In the genomic region with DNA sequence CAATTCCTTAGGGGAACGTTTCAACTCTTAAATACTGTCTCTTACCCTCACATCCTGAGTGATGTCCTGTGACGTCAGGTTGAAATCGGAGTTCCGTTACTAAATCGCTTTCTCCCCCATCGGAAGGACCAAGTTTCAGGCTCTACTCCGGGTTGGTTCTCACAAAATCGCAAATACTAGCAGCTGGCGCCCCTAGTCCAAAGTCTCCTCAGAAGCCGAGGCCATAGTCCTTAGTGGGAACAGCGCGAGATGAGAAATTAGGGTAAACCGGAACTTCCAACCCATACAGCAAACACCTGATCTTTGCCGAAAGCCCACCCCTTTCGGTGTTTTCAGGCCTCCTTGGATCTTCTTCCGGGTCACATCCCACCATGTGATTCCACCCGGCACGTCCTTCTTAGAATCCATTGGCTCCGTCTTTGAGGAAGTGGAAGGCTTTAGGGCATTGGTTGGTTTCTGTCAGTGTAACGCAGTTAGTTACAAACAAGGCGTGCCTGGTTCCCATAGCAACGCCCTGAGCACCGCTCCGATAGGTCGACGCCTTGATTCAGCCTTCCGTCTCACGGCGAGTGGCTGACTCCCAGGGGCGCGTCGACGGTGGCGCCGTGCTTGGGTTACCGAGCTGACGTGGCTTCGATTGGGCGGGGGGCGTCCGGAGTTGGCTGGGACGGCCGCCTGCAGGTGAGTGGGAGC, we compare ENCODE assay signal across 8 mouse cellular contexts. TPM values are rescaled to one million over a fixed set of nuclear protein-coding genes. Genes with fewer than 3 reads are reported as not detected.
DNase-seq lines count a peak whose midpoint lies in the region; ATAC-seq and TF ChIP-seq lines count a peak whose summit lies in the region.

A gene (minus strand): TSS at position 421 of the 693 bp plus-strand sequence.
A gene (plus strand): TSS at position 558 of the 693 bp plus-strand sequence.

- peak; percentile 97 for TF ChIP-seq POLR2A in testis, adult 2 months (IDR thresholded peaks at IDR 0.05; ENCODE audit: control insufficient read depth, low read depth, low read length)

- H3K4me1 ChIP-seq in E14TG2a.4 (replicated peaks; ENCODE audit: low read depth, low read length), result peaks cover 29% of the 10 kb centered on the region
- H3K4me1 ChIP-seq in forebrain, embryonic 12.5 days, result peaks cover 22% of the 10 kb centered on the region
- H3K4me1 ChIP-seq in heart, postnatal 0 days (ENCODE audit: control insufficient read depth, insufficient read depth), result peaks cover 12% of the 10 kb centered on the region
- H3K4me1 ChIP-seq in liver, embryonic 16.5 days (ENCODE audit: control insufficient read depth, low read depth, low read length), result peaks cover 11% of the 10 kb centered on the region
- H3K4me1 ChIP-seq in neural tube, embryonic 13.5 days (replicated peaks), result peaks cover 37% of the 10 kb centered on the region
- peaks cover 2% of the 10 kb centered on the region for H3K4me1 ChIP-seq in testis, adult 2 months (ENCODE audit: control insufficient read depth, insufficient read depth, low read length)

- peak; percentile 99 for DNase-seq in c-Kit-positive CD71-positive TER-119-positive erythroid progenitor cells, embryonic 14.5 days (ENCODE audit: low spot score)
- peak; percentile 100 for DNase-seq in heart, postnatal 0 days (ENCODE audit: low spot score)
- peak; percentile 96 to 98 for DNase-seq in kidney, postnatal 4 days

- no peaks in the 10 kb centered on the region for H3K27me3 ChIP-seq in E14TG2a.4 (ENCODE audit: insufficient read depth, low read length)
- no peaks in the 10 kb centered on the region for H3K27me3 ChIP-seq in forebrain, embryonic 12.5 days
- no peaks in the 10 kb centered on the region for H3K27me3 ChIP-seq in heart, postnatal 0 days (ENCODE audit: control insufficient read depth, insufficient read depth, low read length)
- no peaks in the 10 kb centered on the region for H3K27me3 ChIP-seq in liver, embryonic 16.5 days (ENCODE audit: control insufficient read depth, insufficient read depth, low read depth, low read length)
- H3K27me3 ChIP-seq in neural tube, embryonic 13.5 days, result no peaks in the 10 kb centered on the region
- H3K27me3 ChIP-seq in testis, adult 2 months (ENCODE audit: control insufficient read depth, insufficient read depth, low read length), result no peaks in the 10 kb centered on the region

- peak within 1 kb of the TSS; percentile 90 for H3K9ac ChIP-seq in forebrain, embryonic 12.5 days
- H3K9ac ChIP-seq in heart, postnatal 0 days (replicated peaks; ENCODE audit: low read depth, low read length), result peak within 1 kb of the TSS; percentile 89
- H3K9ac ChIP-seq in liver, embryonic 16.5 days (ENCODE audit: low read depth, low read length), result peak within 1 kb of the TSS; percentile 86
- H3K9ac ChIP-seq in neural tube, embryonic 13.5 days, result peak within 1 kb of the TSS; percentile 92

- WGBS in forebrain, embryonic 12.5 days, result under 1% methylated on average over 43 of the region's 43 CpGs
- under 1% methylated on average over 43 of the region's 43 CpGs for WGBS in heart, postnatal 0 days
- WGBS in liver, embryonic 16.5 days (ENCODE audit: insufficient replicate concordance), result under 1% methylated on average over 43 of the region's 43 CpGs
- WGBS in neural tube, embryonic 13.5 days, result under 1% methylated on average over 43 of the region's 43 CpGs

- peaks cover 14% of the 10 kb centered on the region for H3K36me3 ChIP-seq in E14TG2a.4 (ENCODE audit: insufficient read depth, low read length)
- H3K36me3 ChIP-seq in forebrain, embryonic 12.5 days (replicated peaks), result peaks cover 12% of the 10 kb centered on the region
- H3K36me3 ChIP-seq in heart, postnatal 0 days (replicated peaks; ENCODE audit: control insufficient read depth, insufficient read depth, low read length), result peaks cover 10% of the 10 kb centered on the region
- H3K36me3 ChIP-seq in liver, embryonic 16.5 days (ENCODE audit: control insufficient read depth, insufficient read depth), result no peaks in the 10 kb centered on the region; the same call in 1 of the 2 replicates
- H3K36me3 ChIP-seq in neural tube, embryonic 13.5 days, result peaks cover 21% of the 10 kb centered on the region
- no peaks in the 10 kb centered on the region for H3K36me3 ChIP-seq in testis, adult 2 months (ENCODE audit: control insufficient read depth, insufficient read depth, low read length)

- TF ChIP-seq EP300 in heart, postnatal 0 days (IDR thresholded peaks at IDR 0.05; ENCODE audit: low read depth), result no peak

- peak within 1 kb of the TSS; percentile 83 for H3K4me2 ChIP-seq in forebrain, embryonic 12.5 days
- peak within 1 kb of the TSS; percentile 83 for H3K4me2 ChIP-seq in heart, postnatal 0 days (ENCODE audit: low read depth, low read length)
- H3K4me2 ChIP-seq in liver, embryonic 16.5 days (ENCODE audit: low read depth, low read length), result peak within 1 kb of the TSS; percentile 75
- peak within 1 kb of the TSS; percentile 76 for H3K4me2 ChIP-seq in neural tube, embryonic 13.5 days

- no peak for TF ChIP-seq CTCF in E14TG2a.4 (conservative IDR thresholded peaks at IDR 0.05; ENCODE audit: low read length)
- no peak for TF ChIP-seq CTCF in heart, postnatal 0 days (IDR thresholded peaks at IDR 0.05; ENCODE audit: low read depth)
- no peak for TF ChIP-seq CTCF in testis, adult 2 months (IDR thresholded peaks at IDR 0.05; ENCODE audit: control insufficient read depth, insufficient read depth, insufficient replicate concordance, low read depth, low read length)

- peak within 1 kb of the TSS; percentile 93 for H3K4me3 ChIP-seq in E14TG2a.4 (replicated peaks; ENCODE audit: low read length)
- peak within 1 kb of the TSS; percentile 97 for H3K4me3 ChIP-seq in forebrain, embryonic 12.5 days (replicated peaks)
- peak within 1 kb of the TSS; percentile 94 for H3K4me3 ChIP-seq in heart, postnatal 0 days (ENCODE audit: low read depth, low read length)
- H3K4me3 ChIP-seq in liver, embryonic 16.5 days (ENCODE audit: low read depth, low read length), result peak within 1 kb of the TSS; percentile 87
- peak within 1 kb of the TSS; percentile 80 for H3K4me3 ChIP-seq in neural tube, embryonic 13.5 days
- H3K4me3 ChIP-seq in testis, adult 2 months (ENCODE audit: control insufficient read depth, low read depth, low read length), result peak within 1 kb of the TSS; percentile 96

- H3K27ac ChIP-seq in forebrain, embryonic 12.5 days, result peak within 1 kb of the TSS; percentile 79
- H3K27ac ChIP-seq in heart, postnatal 0 days (ENCODE audit: low read depth), result peak within 1 kb of the TSS; percentile 88
- peak within 1 kb of the TSS; percentile 84 for H3K27ac ChIP-seq in liver, embryonic 16.5 days (ENCODE audit: low read length)
- peak within 1 kb of the TSS; percentile 91 for H3K27ac ChIP-seq in neural tube, embryonic 13.5 days (replicated peaks)
- H3K27ac ChIP-seq in testis, adult 2 months (ENCODE audit: control insufficient read depth, insufficient read depth, low read depth, low read length), result peak within 1 kb of the TSS; percentile 93

- H3K9me3 ChIP-seq in E14TG2a.4 (ENCODE audit: low read length), result no peaks in the 10 kb centered on the region
- no peaks in the 10 kb centered on the region for H3K9me3 ChIP-seq in forebrain, embryonic 12.5 days
- no peaks in the 10 kb centered on the region for H3K9me3 ChIP-seq in heart, postnatal 0 days (replicated peaks; ENCODE audit: control insufficient read depth, low read length)
- no peaks in the 10 kb centered on the region for H3K9me3 ChIP-seq in liver, embryonic 16.5 days (replicated peaks; ENCODE audit: control insufficient read depth, low read length)
- H3K9me3 ChIP-seq in neural tube, embryonic 13.5 days, result no peaks in the 10 kb centered on the region

- peak; percentile 99 for ATAC-seq in forebrain, embryonic 12.5 days (ENCODE audit: low FRiP score)
- peak; percentile 99 for ATAC-seq in heart, postnatal 0 days (ENCODE audit: insufficient read depth, low read depth)
- peak; percentile 99 for ATAC-seq in liver, embryonic 16.5 days (ENCODE audit: low read depth)
- ATAC-seq in neural tube, embryonic 13.5 days (ENCODE audit: low read depth), result peak; percentile 100

RNA-seq across cellular contexts. Expression of the first gene that starts in this region (rescaled TPM):
- 0.59 and 0.98 TPM in 2 replicates for polyA plus RNA-seq in forebrain, embryonic 12.5 days (2016; fragmentation: Nextera tagmentation; extraction: Ambion mirVana)
- not detected in 2 replicates for total RNA-seq in heart, postnatal 0 days (2014; rRNA removed; ENCODE audit: low replicate concordance)
- polyA plus RNA-seq in heart, postnatal 0 days (2015; fragmentation: Nextera tagmentation; extraction: Ambion mirVana), result 0.34 and 0.40 TPM in 2 replicates
- polyA plus RNA-seq in liver, embryonic 16.5 days (2015; fragmentation: Nextera tagmentation; extraction: Ambion mirVana), result 0.20 and 0.28 TPM in 2 replicates
- 0.48 and 0.77 TPM in 2 replicates for polyA plus RNA-seq in neural tube, embryonic 13.5 days (2015; fragmentation: Nextera tagmentation; extraction: Ambion mirVana)
- polyA plus RNA-seq in testis, adult 2 months (2012; rRNA removed), result 2.6 and 2.8 TPM in 2 replicates

RNA-seq across cellular contexts. Expression of the second gene that starts in this region (rescaled TPM):
- 74.7 and 91.1 TPM in 2 replicates for polyA plus RNA-seq in forebrain, embryonic 12.5 days (2016; fragmentation: Nextera tagmentation; extraction: Ambion mirVana)
- total RNA-seq in heart, postnatal 0 days (2014; rRNA removed; ENCODE audit: low replicate concordance), result 22.5 and 34.2 TPM in 2 replicates
- polyA plus RNA-seq in heart, postnatal 0 days (2015; fragmentation: Nextera tagmentation; extraction: Ambion mirVana), result 47.3 and 55.5 TPM in 2 replicates
- polyA plus RNA-seq in liver, embryonic 16.5 days (2015; fragmentation: Nextera tagmentation; extraction: Ambion mirVana), result 24.2 and 24.8 TPM in 2 replicates
- 90.6 and 91.7 TPM in 2 replicates for polyA plus RNA-seq in neural tube, embryonic 13.5 days (2015; fragmentation: Nextera tagmentation; extraction: Ambion mirVana)
- polyA plus RNA-seq in testis, adult 2 months (2012; rRNA removed), result 37.1 and 49.1 TPM in 2 replicates

Comparison
In these comparisons a context has a peak if more than half of its experiments do, and no peak if none do; other contexts are left out.
1. Peak in every context shown above with its lines: DNase-seq, ATAC-seq, H3K4me3 ChIP-seq and H3K27ac ChIP-seq.